Mouse (Mus musculus): ENCODE data around the gene Kctd20. TPM values are rescaled to one million over a fixed set of nuclear protein-coding genes. Genes with fewer than 3 reads are reported as not detected.

The Kctd20 gene
- polyA plus RNA-seq, 1 experiment from 2014 or later: 60.0 TPM

GRCm38 (mm10) chr17:29015638-29016037, 63.9 kb downstream of the Kctd20 start:
- Histone ChIP-seq H3K9ac (ENCODE audit: low read depth, low read length) (no peak overlapping the region), H3K27ac (ENCODE audit: low read depth, low read length) (no peak overlapping the region), H3K4me3 (ENCODE audit: low read depth, low read length) (no peak overlapping the region), H3K4me1 (ENCODE audit: control insufficient read depth, insufficient read depth, low read length) (no peaks in the 10 kb centered on the region), H3K9me3 (replicated peaks; ENCODE audit: control insufficient read depth, low read length) (no peaks in the 10 kb centered on the region), H3K4me2 (no peak overlapping the region), H3K27me3 (ENCODE audit: control insufficient read depth, insufficient read depth, low read length) (no peaks in the 10 kb centered on the region), H3K36me3 (ENCODE audit: control insufficient read depth, insufficient read depth, low read length) (no peaks in the 10 kb centered on the region)
- WGBS (ENCODE audit: insufficient replicate concordance): 18% methylated on average over 2 of the region's 2 CpGs
- ATAC-seq (replicated peaks; ENCODE audit: insufficient number of reproducible peaks, low FRiP score, low TSS enrichment): no peak

- H3K4me1 ChIP-seq (ENCODE audit: control insufficient read depth, insufficient read depth, low read length): no peaks in the 10 kb centered on the region
- no peak for ATAC-seq (replicated peaks; ENCODE audit: insufficient number of reproducible peaks, low FRiP score, low TSS enrichment)
- no peaks in the 10 kb centered on the region for H3K27me3 ChIP-seq (ENCODE audit: control insufficient read depth, insufficient read depth, low read length)
- H3K4me2 ChIP-seq: no peak overlapping the region
- H3K9ac ChIP-seq (ENCODE audit: low read depth, low read length): no peak overlapping the region
- no peak overlapping the region for H3K27ac ChIP-seq (ENCODE audit: low read depth, low read length)
- H3K9me3 ChIP-seq (replicated peaks; ENCODE audit: control insufficient read depth, low read length): no peaks in the 10 kb centered on the region
- H3K4me3 ChIP-seq (ENCODE audit: low read depth, low read length): no peak overlapping the region
- 80% methylated on average over 4 of the region's 4 CpGs for WGBS (ENCODE audit: insufficient replicate concordance)
- no peaks in the 10 kb centered on the region for H3K36me3 ChIP-seq (ENCODE audit: control insufficient read depth, insufficient read depth, low read length)
Observed at GRCm38 (mm10) chr17:29016705-29017104, 65.0 kb downstream of the Kctd20 start.

DNA sequence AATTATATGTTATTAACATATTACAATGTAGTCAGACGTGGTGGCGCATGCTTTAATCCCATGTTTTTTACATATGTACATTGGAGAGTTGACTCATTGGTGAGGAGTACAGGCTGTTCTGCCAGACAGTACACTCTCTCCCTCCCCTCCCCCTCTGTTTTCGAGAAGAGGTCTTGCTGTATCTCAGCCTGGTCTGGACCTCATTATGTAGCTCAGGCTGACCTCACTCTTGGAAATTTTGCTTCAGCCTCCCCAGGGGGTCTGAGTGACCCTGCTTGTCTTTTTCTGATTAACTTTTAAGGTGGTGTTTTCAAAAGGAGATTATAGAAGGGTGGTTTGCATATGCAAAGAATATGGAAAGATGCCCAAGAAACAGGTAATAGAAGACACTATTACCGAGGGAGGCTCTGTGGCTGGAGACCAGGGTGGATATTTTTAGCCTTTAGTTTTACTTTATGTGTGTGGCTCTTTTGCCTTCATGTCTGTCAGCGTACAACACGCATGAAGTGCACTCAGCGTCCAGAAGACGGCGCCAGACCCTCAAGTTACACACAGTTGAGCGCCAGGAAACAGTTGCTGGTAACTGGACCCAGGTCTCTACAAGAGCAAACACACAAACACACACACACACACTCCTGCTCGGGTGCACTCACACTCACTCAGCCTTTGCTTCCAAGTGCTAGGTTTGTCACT, 66.7 kb downstream of the Kctd20 start:
- Histone ChIP-seq H3K4me1 (ENCODE audit: control insufficient read depth, insufficient read depth, low read length) (no peaks in the 10 kb centered on the region), H3K27ac (ENCODE audit: low read depth, low read length) (no peak overlapping the region), H3K27me3 (ENCODE audit: control insufficient read depth, insufficient read depth, low read length) (no peaks in the 10 kb centered on the region), H3K36me3 (ENCODE audit: control insufficient read depth, insufficient read depth, low read length) (no peaks in the 10 kb centered on the region), H3K9me3 (replicated peaks; ENCODE audit: control insufficient read depth, low read length) (no peaks in the 10 kb centered on the region), H3K9ac (ENCODE audit: low read depth, low read length) (no peak overlapping the region), H3K4me2 (no peak overlapping the region), H3K4me3 (ENCODE audit: low read depth, low read length) (no peak overlapping the region)
- 43% methylated on average over 11 of the region's 11 CpGs for WGBS (ENCODE audit: insufficient replicate concordance)
- ATAC-seq (replicated peaks; ENCODE audit: insufficient number of reproducible peaks, low FRiP score, low TSS enrichment): no peak

Other genes starting within 250 kb of the Kctd20 start
- gene AC170998.1, start 225.9 kb upstream of the Kctd20 start, polyA plus RNA-seq (2014; fragmentation: Nextera tagmentation; extraction: Ambion mirVana): 1.8 and 2.3 TPM in 2 replicates
- 2.6 and 2.9 TPM in 2 replicates for gene Mapk13, start 182.7 kb upstream of the Kctd20 start, polyA plus RNA-seq (2014; fragmentation: Nextera tagmentation; extraction: Ambion mirVana)
- 12.1 and 13.4 TPM in 2 replicates for gene Brpf3, start 150.9 kb upstream of the Kctd20 start, polyA plus RNA-seq (2014; fragmentation: Nextera tagmentation; extraction: Ambion mirVana)
- gene Pnpla1, start 93.5 kb upstream of the Kctd20 start, polyA plus RNA-seq (2014; fragmentation: Nextera tagmentation; extraction: Ambion mirVana): 0.06 TPM in 1 of 2 replicates, not detected in the other
- gene 4930539E08Rik, start 36.6 kb upstream of the Kctd20 start, polyA plus RNA-seq (2014; fragmentation: Nextera tagmentation; extraction: Ambion mirVana): 0.06 TPM in 1 of 2 replicates, not detected in the other
- gene Pxt1, start 8.1 kb upstream of the Kctd20 start, polyA plus RNA-seq (2014; fragmentation: Nextera tagmentation; extraction: Ambion mirVana): 0.21 TPM in 1 of 2 replicates, not detected in the other
- 92.7 and 98.4 TPM in 2 replicates for gene Stk38, start 56.0 kb downstream of the Kctd20 start, polyA plus RNA-seq (2014; fragmentation: Nextera tagmentation; extraction: Ambion mirVana)
- 420 and 433 TPM in 2 replicates for gene Srsf3, start 80.7 kb downstream of the Kctd20 start, polyA plus RNA-seq (2014; fragmentation: Nextera tagmentation; extraction: Ambion mirVana)
- 39.3 TPM in 2 replicates for gene Cdkn1a, start 139.0 kb downstream of the Kctd20 start, polyA plus RNA-seq (2014; fragmentation: Nextera tagmentation; extraction: Ambion mirVana)
- gene Rab44, start 162.2 kb downstream of the Kctd20 start, polyA plus RNA-seq (2014; fragmentation: Nextera tagmentation; extraction: Ambion mirVana): 0.20 TPM in 1 of 2 replicates, not detected in the other

Measured in heart, embryonic 11.5 days (tissue).